Mouse (Mus musculus) urinary bladder, postnatal 36 days (tissue): ENCODE measurements around the gene Olfr466.

ENCODE experiments used
- DNase-seq, 2 experiments: peaks; one replicate each; pipeline ENCODE4 v3.0.0; 2022; ENCODE audit warnings: low spot score in 2 of 2, mixed read lengths in 1 of 2

Olfr466 gene

DNA sequence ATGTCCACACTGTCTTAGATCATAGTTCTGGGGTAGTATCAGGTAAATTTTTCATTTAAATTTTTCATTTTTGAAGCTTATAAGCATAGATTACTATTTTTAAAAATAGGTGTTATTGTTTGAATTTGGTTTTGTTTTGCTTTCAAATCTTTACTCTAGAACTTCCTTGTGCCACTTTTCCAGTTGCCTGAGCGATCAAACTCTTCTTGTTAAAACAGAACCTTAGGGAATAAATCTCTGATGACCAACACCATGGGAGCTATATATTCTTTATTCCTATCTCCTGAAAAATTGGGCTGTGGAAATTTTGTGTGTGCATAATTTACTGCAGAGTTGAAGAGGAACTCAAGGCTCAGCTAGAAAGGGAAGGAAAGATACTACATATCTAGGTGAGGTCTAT is at the start of gene Olfr466:
Gene Olfr466, plus strand, starts transcription at position 301 of the 400 bp plus-strand sequence.
- no peak for DNase-seq

GRCm38 (mm10) chr13:65100678-65101077 is 49.4 kb upstream of the Olfr466 start:
- DNase-seq = no peak

- DNase-seq = no peak
These were observed 48.8 kb upstream of the Olfr466 start for GRCm38 (mm10) chr13:65101232-65101631.

DNA sequence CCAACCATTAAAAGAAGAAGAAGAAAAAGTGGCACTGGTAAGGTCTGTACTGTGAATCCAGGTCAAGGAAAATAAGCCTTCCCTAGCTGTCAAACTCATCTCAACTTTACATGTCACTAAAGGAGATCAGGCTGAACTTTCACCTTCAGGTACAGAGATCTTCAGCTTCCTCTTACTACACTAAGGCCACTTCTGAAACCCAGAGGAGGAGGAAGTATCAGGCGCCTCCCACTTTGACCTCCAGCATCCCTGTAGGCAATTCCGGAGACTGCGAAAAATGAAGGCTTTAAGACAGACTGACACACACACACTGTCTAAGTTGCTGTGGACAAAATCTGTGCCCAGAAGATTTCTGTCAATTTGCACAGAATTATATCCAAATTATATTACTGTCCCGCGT is 38.1 kb upstream of the Olfr466 start:
- no peak for DNase-seq

GRCm38 (mm10) chr13:65112459-65113110 is 37.5 kb upstream of the Olfr466 start, which contains the start of gene Mfsd14b:
Mfsd14b (minus strand) TSS chr13:65112975.
- DNase-seq = peak; percentile 86 to 88

DNA sequence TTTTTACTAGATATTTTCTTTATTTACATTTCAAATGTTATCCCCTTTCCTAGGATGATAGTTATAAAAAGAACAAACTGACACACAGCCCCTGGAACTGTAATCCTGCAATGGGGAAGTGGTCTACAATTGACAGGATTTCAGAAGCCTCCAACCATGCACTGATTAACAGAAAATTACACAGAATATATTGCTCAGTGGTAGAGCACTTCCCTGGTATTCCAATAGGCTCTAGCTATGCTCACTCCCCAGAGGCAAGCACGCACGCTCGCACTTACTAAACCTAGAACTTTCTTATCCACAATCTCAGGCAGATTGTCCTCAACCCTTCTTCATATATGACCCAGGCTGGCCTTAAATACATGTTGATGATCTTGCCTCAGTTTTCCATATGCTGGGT is 36.8 kb upstream of the Olfr466 start:
- no peak for DNase-seq

DNA sequence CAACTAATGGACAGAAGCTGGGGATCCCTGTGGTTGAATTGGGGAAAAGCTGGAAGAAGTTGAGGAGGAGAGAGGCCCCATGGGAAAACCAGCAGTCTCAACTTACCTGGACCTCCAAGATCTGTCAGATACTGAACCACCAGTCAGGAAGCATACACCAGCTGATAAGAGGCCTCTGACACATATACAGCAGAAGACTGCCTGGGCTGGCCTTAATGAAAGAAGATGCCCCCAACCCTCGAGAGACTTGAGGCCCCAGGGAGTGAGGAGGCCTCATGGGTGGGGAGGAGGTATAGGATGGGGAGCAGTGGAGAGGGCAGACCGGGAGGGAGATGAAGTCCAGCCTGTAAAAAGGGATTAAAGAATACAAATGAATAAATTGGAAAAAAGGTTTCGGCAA is 29.1 kb upstream of the Olfr466 start:
- no peak for DNase-seq

GRCm38 (mm10) chr13:65122111-65122510 is 27.9 kb upstream of the Olfr466 start:
- DNase-seq = no peak

GRCm38 (mm10) chr13:65127063-65127847 is 22.8 kb upstream of the Olfr466 start:
- no peak for DNase-seq

DNA sequence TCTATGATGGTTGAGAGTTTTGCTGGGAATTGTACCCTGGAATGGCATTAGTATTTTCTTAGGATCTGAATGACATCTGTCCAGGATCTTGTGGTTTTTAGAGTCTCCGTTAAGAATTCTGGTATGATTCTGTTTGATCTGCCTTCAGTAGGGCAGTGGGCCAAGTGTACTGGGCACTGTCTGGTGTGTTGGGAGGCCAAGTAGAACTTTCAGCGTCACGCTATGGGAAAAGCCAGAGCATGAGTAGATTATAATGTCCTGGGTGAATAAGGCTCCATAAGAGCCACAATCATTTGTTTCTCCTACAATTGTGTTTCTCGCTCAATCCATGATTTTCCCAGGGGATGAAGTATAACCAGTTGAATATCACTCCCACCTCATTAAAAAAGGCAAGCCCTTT is 12.3 kb upstream of the Olfr466 start, which contains the start of gene Olfr465-ps1:
Gene Olfr465-ps1, plus strand, starts transcription at position 301 of the 400 bp plus-strand sequence.
- no peak for DNase-seq

DNA sequence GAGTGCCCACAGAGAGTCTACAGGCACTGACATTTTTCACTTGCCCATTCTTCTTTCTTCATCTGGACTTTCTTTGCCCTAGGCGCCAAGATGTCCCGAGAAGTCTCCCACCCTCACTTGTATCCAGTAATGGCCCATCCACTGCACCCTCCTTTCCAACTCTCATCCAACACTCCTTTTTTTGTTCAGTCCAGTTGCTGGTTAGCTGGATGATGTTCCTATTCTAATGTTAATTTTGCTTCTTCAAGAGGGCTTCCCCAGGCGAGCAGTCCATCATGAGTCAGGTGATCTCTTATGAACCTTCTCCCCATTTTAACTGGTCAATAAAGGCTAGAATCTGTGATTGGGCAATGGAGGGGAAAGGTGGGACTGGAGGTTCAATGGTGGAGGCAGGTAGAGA is 24.1 kb downstream of the Olfr466 start:
- no peak for DNase-seq

GRCm38 (mm10) chr13:65175734-65176471 is 25.9 kb downstream of the Olfr466 start:
- peak; percentile 3 to 7 for DNase-seq

DNA sequence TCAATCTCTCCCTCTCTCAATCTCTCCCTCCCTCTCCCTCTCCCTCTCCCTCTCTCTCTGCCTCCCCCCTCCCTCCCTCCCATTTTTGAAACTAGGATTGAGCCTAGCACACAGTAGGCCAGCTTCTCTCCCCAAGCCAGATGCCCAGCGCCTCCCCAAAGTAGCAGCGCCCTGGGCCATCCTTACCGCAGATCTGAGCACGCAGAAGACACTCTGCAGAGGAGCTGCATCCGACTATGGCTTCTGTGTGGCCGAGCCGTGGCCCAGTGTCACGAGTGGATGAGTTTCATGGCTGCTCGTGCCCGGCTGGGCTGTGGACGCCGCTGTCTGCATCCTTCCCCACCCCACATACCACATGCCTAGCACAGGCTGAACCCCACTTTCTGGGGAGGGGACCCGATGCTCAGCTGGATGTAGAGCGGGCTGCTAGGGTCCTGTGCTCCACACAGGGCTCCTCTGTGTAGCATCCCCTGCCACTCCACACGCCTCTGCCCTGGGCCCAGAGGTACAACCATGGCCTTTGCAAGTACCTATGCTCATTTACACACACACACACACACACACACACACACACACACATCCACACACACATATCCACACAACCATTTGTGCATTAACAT is 26.5 kb downstream of the Olfr466 start:
- no peak for DNase-seq

GRCm38 (mm10) chr13:65200667-65201066 is 50.6 kb downstream of the Olfr466 start:
- DNase-seq = no peak
